ENCODE assay signal across 13 mouse cellular contexts in genomic region chr4:120191987-120192386, GRCm38 (mm10). TPM values are rescaled to one million over a fixed set of nuclear protein-coding genes. Genes with fewer than 3 reads are reported as not detected.
"Had no signal": no experiment of that assay in that cellular context is flagged by ENCODE, and none has a peak within 500 bp of the region (broad histone marks: within the 10 kb centered on the region; RNA-seq: fewer than 3 reads in every experiment).

No protein-coding gene starts in this region.

- H3K36me3 ChIP-seq: hindbrain, embryonic 15.5 days; kidney, embryonic 15.5 days; limb, embryonic 12.5 days; midbrain, embryonic 12.5 days; neural tube, embryonic 12.5 days had no signal

- H3K27me3 ChIP-seq: hindbrain, embryonic 15.5 days; limb, embryonic 12.5 days; midbrain, embryonic 12.5 days; neural tube, embryonic 12.5 days had no signal

- ATAC-seq: midbrain, embryonic 16.5 days had no signal

- H3K4me2 ChIP-seq: hindbrain, embryonic 15.5 days; kidney, embryonic 15.5 days; limb, embryonic 12.5 days; midbrain, embryonic 12.5 days; neural tube, embryonic 12.5 days had no signal

- H3K9me3 ChIP-seq: hindbrain, embryonic 15.5 days; kidney, embryonic 15.5 days; limb, embryonic 12.5 days; midbrain, embryonic 12.5 days; neural tube, embryonic 12.5 days had no signal

- H3K4me3 ChIP-seq: hindbrain, embryonic 15.5 days; kidney, embryonic 15.5 days; layer of hippocampus, adult 2 months; limb, embryonic 12.5 days; midbrain, embryonic 12.5 days; neural tube, embryonic 12.5 days had no signal

- H3K9ac ChIP-seq: hindbrain, embryonic 15.5 days; kidney, embryonic 15.5 days; limb, embryonic 12.5 days; liver, embryonic 14.5 days; midbrain, embryonic 12.5 days; neural tube, embryonic 12.5 days had no signal

- H3K27ac ChIP-seq: hindbrain, embryonic 15.5 days; kidney, embryonic 15.5 days; layer of hippocampus, adult 2 months; limb, embryonic 12.5 days; liver, embryonic 14.5 days; midbrain, embryonic 12.5 days; neural tube, embryonic 12.5 days had no signal

- DNase-seq: kidney, adult 2 months; kidney, postnatal 14 days; spleen, adult 18-20 months; thymus, postnatal 14 days had no signal

RNA-seq across cellular contexts. Expression of gene Edn2, which starts 31.0 kb away (rescaled TPM):
- polyA plus RNA-seq: kidney, adult 2 months; liver, adult 2 months; midbrain, embryonic 12.5 days; midbrain, embryonic 16.5 days; neural tube, embryonic 12.5 days had no signal
